Mouse (Mus musculus) ES-E14 (cell line): Measurements from ENCODE around the gene Loxl1.

ENCODE experiments used
- CHD2 ChIP-seq: IDR thresholded peaks from 2 replicates; pipeline ENCODE4 v1.6.1; 2014; ENCODE audit warnings: mild to moderate bottlenecking, low read depth, low read length, inconsistent platforms
- HCFC1 ChIP-seq: IDR thresholded peaks from 2 replicates; pipeline ENCODE4 v1.6.1; 2012; ENCODE audit warnings: low read length, inconsistent platforms, borderline replicate concordance; ENCODE audit not compliant: insufficient read depth
- MAFK ChIP-seq: IDR thresholded peaks from 2 replicates; pipeline ENCODE4 v1.6.1; 2014; ENCODE audit warnings: mild to moderate bottlenecking, low read depth, low read length, inconsistent platforms; ENCODE audit not compliant: insufficient read depth
- ZC3H11A ChIP-seq: IDR thresholded peaks from 2 replicates; pipeline ENCODE4 v1.6.1; 2012; ENCODE audit warnings: low read depth, mild to moderate bottlenecking, inconsistent platforms, low read length, borderline replicate concordance

DNA sequence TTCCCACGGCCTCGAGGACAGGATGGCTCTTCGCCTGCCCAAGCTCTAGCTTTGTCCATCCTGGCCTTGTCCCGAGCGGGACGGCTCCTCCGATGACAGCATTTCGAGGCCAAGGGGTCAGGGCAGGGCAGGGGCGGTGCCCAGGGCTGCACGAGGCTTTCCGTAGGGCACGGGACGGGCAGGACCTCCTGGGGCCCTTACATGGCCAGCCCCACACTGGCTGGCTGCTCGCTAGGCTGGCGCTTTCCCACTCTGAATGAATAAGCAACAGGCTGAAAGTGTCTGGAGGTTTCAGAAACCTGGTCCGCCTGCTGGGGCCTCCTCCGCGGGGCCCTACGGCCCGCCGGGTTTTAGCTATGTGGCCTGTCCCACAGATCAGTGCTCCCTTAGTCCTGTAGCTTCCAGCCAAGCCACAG, at the start of gene Loxl1:
- TF ChIP-seq CHD2, result no peak
- TF ChIP-seq ZC3H11A, result no peak
- no peak for TF ChIP-seq HCFC1
- TF ChIP-seq MAFK, result no peak
